Mouse (Mus musculus) adrenal gland, adult 18-20 months (tissue): Measurements from ENCODE around the gene Wbp1. TPM values are rescaled to one million over a fixed set of nuclear protein-coding genes. Genes with fewer than 3 reads are reported as not detected.

ENCODE experiments used
- DNase-seq, 2 experiments: peaks; one replicate each; pipeline ENCODE4 v3.0.0; 2021 to 2022; ENCODE audit warnings: low spot score in 2 of 2
- total RNA-seq, 2 experiments: library from RNA; stranded (reverse); gene quantifications; 1 replicate in 1 of 2; 2 replicates in 1 of 2; pipeline ENCODE4 v1.2.3; 2021

Wbp1 gene
- total RNA-seq, 2 experiments from 2014 or later, result 84.3 to 89.0 TPM

GRCm38 (mm10) chr6:83142211-83142731 lies 20.9 kb upstream of the Wbp1 start:
- DNase-seq, result no peak

GRCm38 (mm10) chr6:83141636-83142035 lies 20.3 kb upstream of the Wbp1 start:
- DNase-seq, result no peak

DNA sequence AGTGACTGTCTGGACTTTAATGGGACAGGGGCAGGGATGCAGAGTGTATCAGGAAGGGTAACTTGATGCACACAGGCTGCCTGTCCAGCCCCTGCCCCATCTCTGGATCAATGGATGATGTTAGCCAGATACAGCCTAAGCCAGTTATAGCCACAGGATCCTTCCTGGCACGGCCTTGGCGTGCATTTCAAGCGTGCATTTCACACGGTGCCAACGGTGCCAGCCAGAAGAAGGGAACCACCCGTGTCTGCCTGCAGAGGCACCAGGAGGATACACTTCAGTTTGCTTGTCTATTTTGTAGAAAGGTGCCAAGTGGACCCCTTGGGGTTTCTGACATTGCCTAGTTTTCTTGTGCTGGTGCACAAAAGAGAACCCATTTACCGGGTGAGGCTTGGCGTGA lies 18.7 kb upstream of the Wbp1 start:
- DNase-seq, result no peak

DNA sequence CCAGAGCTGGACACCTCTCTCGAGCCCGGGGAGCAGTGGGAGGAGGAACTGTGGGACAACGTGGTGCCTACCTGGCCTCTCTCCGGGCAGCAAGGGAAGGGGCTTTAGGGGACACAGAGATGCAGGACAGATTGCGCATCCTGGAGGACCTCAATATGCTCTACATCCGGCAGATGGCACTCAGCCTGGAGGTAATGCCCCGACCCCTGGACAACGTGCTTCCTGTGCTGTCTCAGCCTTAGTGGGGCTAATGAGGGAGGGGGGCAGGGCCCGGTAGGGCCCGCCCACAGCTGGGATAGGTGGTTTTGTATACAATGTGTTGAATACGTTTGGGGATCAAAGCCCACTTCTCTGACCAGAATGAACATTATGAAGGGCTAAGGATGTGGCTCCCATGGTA lies 16.7 kb upstream of the Wbp1 start:
- DNase-seq, result no peak

GRCm38 (mm10) chr6:83137576-83137950 lies 16.2 kb upstream of the Wbp1 start:
- peak; percentile 84 to 88 for DNase-seq

DNA sequence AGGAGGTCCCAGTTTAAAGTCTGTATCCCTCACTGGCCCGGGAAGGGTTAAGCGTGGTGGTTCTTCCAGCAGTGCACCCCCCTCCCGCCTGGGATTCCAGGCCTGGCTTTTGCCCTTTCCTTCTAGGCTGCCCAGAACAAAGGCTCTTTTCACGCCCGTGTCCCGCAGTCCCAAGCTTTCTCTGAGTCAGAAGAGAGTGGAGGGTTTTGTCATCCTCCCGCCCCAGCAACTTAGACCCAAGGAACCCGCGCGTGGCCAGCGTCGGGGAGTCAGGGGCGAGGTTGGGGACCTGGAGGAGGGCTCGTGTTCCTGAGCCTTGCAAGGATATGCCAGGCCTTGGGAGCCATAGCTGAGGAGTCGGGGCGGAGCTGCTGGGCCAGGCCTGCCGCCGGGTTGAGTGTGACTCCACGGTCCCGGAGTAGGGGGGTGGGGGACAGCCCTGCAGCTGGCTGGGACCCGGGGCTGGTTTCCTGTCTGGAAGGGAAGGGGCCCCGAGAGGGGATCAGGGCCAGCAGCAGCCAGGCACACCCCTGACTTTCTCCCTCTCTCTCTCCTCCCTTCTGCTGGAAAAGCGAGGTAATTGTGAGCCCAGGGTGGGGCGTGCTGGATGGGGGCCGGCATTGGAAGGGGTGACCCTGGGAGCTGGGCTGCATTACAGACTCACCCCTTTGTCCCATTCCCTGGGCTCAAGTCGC lies 15.7 kb upstream of the Wbp1 start:
- DNase-seq, result peak; percentile 61 to 65

- DNase-seq, result no peak
Observed at GRCm38 (mm10) chr6:83136291-83136880, 15.0 kb upstream of the Wbp1 start.

DNA sequence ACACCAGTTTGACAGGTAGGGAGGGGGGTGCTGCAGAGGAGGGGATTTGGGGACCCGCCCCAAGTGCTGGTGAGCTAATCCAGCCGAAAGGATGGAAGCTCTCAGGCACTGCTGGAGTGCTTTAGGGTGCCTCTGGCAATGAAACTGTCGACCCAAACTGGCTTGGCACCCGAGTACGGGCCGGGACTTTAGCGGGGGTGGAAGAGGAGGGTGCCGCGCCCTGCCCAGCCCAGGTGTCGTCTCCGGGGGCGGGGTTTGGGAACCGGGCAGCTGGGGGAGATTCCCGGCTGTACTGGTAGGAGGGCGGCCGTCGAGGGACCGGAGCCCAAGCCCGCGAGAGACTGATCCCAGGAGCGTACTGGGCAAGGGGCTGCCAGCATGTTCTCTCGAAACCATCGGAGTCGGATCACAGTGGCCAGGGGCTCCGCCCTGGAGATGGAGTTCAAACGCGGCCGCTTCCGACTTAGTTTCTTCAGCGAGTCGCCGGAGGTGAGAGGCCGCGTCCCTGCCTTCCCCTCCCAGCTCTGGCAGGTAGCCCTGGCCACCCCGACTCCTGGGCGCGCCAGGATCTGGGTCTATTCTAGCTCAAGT lies 14.3 kb upstream of the Wbp1 start:
- DNase-seq, result no peak

GRCm38 (mm10) chr6:83134951-83135513 lies 13.7 kb upstream of the Wbp1 start, which contains the start of gene Rtkn:
Gene Rtkn (plus strand): TSS chr6:83135463.
- DNase-seq, result no peak

GRCm38 (mm10) chr6:83134226-83134625 lies 12.9 kb upstream of the Wbp1 start:
- DNase-seq, result no peak

DNA sequence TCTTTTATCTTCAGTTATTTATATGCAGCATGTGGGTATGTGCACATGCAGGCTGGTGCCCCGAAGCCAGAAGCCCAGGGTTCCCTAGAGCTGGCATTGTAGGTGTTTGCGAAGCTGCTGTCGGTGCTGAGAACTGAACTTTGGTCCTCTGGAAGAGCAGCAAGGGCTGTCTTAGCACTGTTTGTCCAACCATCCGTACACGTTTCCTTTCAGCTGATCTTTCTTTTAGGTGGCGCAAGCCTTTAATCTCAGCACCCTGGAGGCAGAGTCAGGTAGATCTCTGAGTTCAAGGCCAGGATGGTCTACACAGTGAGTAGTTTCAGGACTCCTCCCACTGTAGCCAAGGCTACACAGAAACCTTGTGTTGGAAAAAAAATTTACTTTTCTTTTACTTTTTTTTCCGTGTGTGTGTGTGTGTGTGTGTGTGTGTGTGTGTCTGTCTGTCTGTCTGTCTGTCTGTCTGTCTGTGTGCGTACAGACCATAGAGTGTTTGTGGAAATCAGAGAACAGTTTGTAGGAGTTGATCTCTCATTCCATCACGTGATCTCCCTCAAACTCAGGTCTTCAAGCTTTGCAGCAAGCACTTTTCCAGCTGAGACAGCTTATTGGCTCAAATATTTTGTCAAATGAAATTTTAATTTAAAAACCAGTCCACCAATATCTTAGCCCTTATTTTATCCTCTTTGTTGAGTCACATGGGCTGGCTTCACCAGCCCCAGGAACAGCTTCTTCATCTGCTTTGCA lies 11.0 kb upstream of the Wbp1 start:
- DNase-seq, result no peak

DNA sequence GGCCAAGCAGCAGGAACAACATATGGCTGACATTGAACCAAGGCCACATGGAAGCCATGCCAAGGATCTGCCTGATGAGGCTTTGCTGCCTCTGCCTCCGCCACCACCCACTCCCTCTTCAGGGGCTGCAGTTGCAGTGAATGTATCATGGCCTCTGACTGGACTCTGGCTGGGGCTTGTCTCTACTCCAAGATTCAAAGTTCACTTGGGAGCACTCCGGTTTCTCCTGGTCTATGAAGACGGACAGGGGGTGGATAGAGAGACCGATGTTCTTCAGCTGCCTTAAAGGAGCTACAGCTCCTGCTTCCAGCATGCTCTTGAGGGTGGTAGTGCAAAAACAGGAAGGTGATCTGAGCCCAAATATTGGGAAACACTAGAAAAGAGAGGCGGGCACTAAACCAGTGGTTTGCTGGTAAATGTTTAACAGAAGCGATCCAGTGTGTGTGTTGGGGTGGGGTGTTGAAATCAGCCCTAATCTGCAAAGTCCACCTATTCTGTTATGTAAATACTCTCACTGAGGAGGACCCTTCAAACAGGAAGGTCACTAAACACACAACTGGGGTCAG lies 10.2 kb upstream of the Wbp1 start:
- no peak for DNase-seq

- DNase-seq, result no peak
Observed at GRCm38 (mm10) chr6:83127419-83127818, 6.1 kb upstream of the Wbp1 start.

GRCm38 (mm10) chr6:83125331-83125730 lies 4.0 kb upstream of the Wbp1 start, which contains the start of gene Ino80b:
Gene Ino80b (minus strand): TSS chr6:83125431.
- DNase-seq, result no peak

- peak; percentile 81 to 88 for DNase-seq
Observed at GRCm38 (mm10) chr6:83124851-83125312, 3.5 kb upstream of the Wbp1 start.

- DNase-seq, result no peak
Observed at GRCm38 (mm10) chr6:83122961-83123360, 1.6 kb upstream of the Wbp1 start.

GRCm38 (mm10) chr6:83121863-83122710 lies 728 bp upstream of the Wbp1 start:
- peak in 1 of 2 experiments; percentile 54 for DNase-seq

- DNase-seq, result peak in 1 of 2 experiments; percentile 29
Observed at GRCm38 (mm10) chr6:83119734-83120051, 1.7 kb downstream of the Wbp1 start.

GRCm38 (mm10) chr6:83118825-83119733 lies 2.3 kb downstream of the Wbp1 start:
- DNase-seq, result no peak
